Mouse (Mus musculus) midbrain, embryonic 12.5 days (tissue): ENCODE data around the gene Hspa1l. TPM values are rescaled to one million over a fixed set of nuclear protein-coding genes. Genes with fewer than 3 reads are reported as not detected.
A peak's percentile ranks its signal among the peaks of the same experiment; 100 is the strongest.

Source experiments
- ATAC-seq: fragments of 200-750 bp; cut with Nextera tagmentation; 2 replicates; pipeline ENCODE4 v1.8.0; 2017; ENCODE audit warnings: low read depth, moderate TSS enrichment, moderate library complexity; ENCODE audit not compliant: low FRiP score
- H3K27ac ChIP-seq: fragments of 300-500 bp; sonication (generic); replicated peaks from 2 replicates; pipeline ENCODE4 v1.5.1; 2016; ENCODE audit warnings: mild to moderate bottlenecking
- H3K27me3 ChIP-seq: fragments of 300-500 bp; sonication (generic); 2 replicates; pipeline ENCODE4 v1.6.1; 2016; ENCODE audit warnings: mild to moderate bottlenecking
- H3K36me3 ChIP-seq: fragments of 300-500 bp; sonication (generic); 2 replicates; pipeline ENCODE4 v1.6.1; 2016
- H3K4me1 ChIP-seq: fragments of 300-500 bp; sonication (generic); 2 replicates; pipeline ENCODE4 v1.6.1; 2016
- H3K4me2 ChIP-seq: fragments of 300-500 bp; sonication (generic); replicated peaks from 2 replicates; pipeline ENCODE4 v1.6.1; 2016; ENCODE audit warnings: mild to moderate bottlenecking, moderate library complexity
- H3K4me3 ChIP-seq: fragments of 300-500 bp; sonication (generic); 2 replicates; pipeline ENCODE4 v1.5.1; 2016; ENCODE audit warnings: mild to moderate bottlenecking
- H3K9ac ChIP-seq: fragments of 300-500 bp; sonication (generic); replicated peaks from 2 replicates; pipeline ENCODE4 v1.6.1; 2016; ENCODE audit warnings: mild to moderate bottlenecking, moderate library complexity
- H3K9me3 ChIP-seq: fragments of 300-500 bp; sonication (generic); 2 replicates; pipeline ENCODE4 v1.6.1; 2016; ENCODE audit warnings: mild to moderate bottlenecking
- WGBS: fragments of 180-500 bp; shearing (Covaris S2); methylation state at CpG from one replicate; pipeline ENCODE4 v1.1.7; 2016; 5-methylcytosine and 5-hydroxymethylcytosine counted together
- polyA plus RNA-seq: library from polyadenylated mRNA; unstranded; fragments of >200 nt; fragmentation: Nextera tagmentation; extraction: Ambion mirVana; gene quantifications from 2 replicates; pipeline ENCODE4 v1.2.1, GENCODE M21; 2016

Gene Hspa1l
- polyA plus RNA-seq, 1 experiment from 2014 or later: 1.1 TPM

DNA sequence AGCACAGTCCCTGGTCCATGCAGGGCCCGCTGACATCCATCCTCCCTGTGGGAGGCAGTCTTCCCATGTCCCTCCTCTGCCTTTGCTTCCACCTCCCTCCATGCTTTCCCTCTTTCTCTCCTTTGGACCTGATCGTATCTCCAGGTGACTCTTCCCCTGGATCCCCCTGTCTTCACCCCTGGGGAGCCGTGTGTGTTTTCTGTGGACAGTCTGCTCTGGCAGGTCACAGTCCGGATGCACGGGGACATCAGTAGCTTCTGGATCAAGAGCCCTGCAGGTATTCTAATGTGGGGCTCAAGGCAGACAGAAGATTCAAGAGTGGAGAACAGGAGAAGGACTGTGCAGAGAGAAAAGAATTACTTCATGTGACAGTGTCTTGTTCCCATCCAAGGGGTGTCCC is 50.7 kb downstream of the Hspa1l start:
- ATAC-seq: no peak
- no peaks in the 10 kb centered on the region for H3K9me3 ChIP-seq
- no peak overlapping the region for H3K4me2 ChIP-seq
- WGBS: 93% methylated on average over 5 of the region's 5 CpGs
- H3K4me1 ChIP-seq: peaks cover 27% of the 10 kb centered on the region
- H3K4me3 ChIP-seq: no peak overlapping the region
- no peaks in the 10 kb centered on the region for H3K36me3 ChIP-seq
- H3K27ac ChIP-seq: no peak overlapping the region
- no peak overlapping the region for H3K9ac ChIP-seq
- no peaks in the 10 kb centered on the region for H3K27me3 ChIP-seq

DNA sequence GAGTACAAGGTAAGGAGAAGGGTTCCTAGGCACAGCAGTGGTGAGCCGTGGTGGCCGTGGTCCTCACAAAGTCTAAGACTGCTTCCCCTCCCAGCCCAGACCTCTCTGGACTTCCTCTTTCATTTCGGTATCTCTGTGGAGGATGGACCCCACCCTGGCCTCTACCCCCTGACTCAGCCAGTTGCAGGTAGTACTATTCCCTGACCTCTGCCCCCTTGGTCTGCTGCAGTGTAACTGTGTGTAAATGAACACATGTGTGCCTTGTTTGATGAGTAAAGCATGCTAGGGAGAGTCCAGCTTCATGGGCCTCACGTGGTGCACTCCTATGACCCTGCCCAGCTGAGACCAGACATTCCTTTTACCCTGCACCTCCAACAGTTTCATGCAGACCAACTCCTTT is 51.3 kb downstream of the Hspa1l start:
- Histone ChIP-seq H3K9me3 (no peaks in the 10 kb centered on the region), H3K36me3 (no peaks in the 10 kb centered on the region), H3K4me3 (no peak overlapping the region), H3K9ac (no peak overlapping the region), H3K4me2 (no peak overlapping the region), H3K27ac (no peak overlapping the region), H3K4me1 (peaks cover 29% of the 10 kb centered on the region), H3K27me3 (no peaks in the 10 kb centered on the region)
- 76% methylated on average over 4 of the region's 4 CpGs for WGBS
- ATAC-seq: no peak

- H3K4me3 ChIP-seq: no peak overlapping the region
- no peak overlapping the region for H3K27ac ChIP-seq
- no peak overlapping the region for H3K4me2 ChIP-seq
- H3K9ac ChIP-seq: no peak overlapping the region
- ATAC-seq: no peak
- no peaks in the 10 kb centered on the region for H3K9me3 ChIP-seq
- H3K27me3 ChIP-seq: no peaks in the 10 kb centered on the region
- H3K36me3 ChIP-seq: no peaks in the 10 kb centered on the region
- H3K4me1 ChIP-seq: peaks cover 29% of the 10 kb centered on the region
- 82% methylated on average over 12 of the region's 13 CpGs for whole genome bisulfite sequencing
These were observed 51.8 kb downstream of the Hspa1l start for GRCm38 (mm10) chr17:35024261-35024660.

GRCm38 (mm10) chr17:35024691-35025488 is 52.4 kb downstream of the Hspa1l start:
- H3K27ac ChIP-seq: no peak overlapping the region
- H3K4me2 ChIP-seq: no peak overlapping the region
- ATAC-seq: no peak
- no peak overlapping the region for H3K9ac ChIP-seq
- 74% methylated on average over 6 of the region's 10 CpGs for WGBS
- H3K4me3 ChIP-seq: no peak overlapping the region
- H3K4me1 ChIP-seq: peaks cover 34% of the 10 kb centered on the region
- no peaks in the 10 kb centered on the region for H3K36me3 ChIP-seq
- H3K27me3 ChIP-seq: no peaks in the 10 kb centered on the region
- no peaks in the 10 kb centered on the region for H3K9me3 ChIP-seq

DNA sequence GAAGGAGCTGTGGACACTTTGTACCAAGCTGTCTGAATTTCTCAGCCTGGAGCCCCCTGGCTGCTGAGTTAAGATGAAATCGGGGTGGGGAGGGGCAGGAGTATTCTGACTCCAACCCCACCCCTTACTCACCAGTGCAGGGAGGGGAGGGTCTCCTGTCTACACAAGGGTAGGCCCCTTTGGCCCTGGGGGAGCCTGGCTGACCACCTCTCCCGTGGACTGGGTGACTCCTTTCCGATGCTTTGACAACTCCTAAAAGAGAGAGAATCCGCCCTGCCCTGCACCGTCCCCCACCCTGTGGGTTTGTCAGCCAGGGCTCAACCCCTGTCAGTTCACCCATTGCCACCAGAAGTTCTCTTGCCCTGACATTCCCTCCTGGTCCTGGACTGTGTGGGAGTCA is 53.7 kb downstream of the Hspa1l start:
- Histone ChIP-seq H3K4me1 (peaks cover 36% of the 10 kb centered on the region), H3K36me3 (no peaks in the 10 kb centered on the region), H3K27me3 (no peaks in the 10 kb centered on the region; the same call in 1 of the 2 replicates), H3K27ac (no peak overlapping the region), H3K9ac (no peak overlapping the region), H3K4me3 (no peak overlapping the region), H3K9me3 (no peaks in the 10 kb centered on the region), H3K4me2 (no peak overlapping the region)
- WGBS: 91% methylated on average over 5 of the region's 5 CpGs
- no peak for ATAC-seq

DNA sequence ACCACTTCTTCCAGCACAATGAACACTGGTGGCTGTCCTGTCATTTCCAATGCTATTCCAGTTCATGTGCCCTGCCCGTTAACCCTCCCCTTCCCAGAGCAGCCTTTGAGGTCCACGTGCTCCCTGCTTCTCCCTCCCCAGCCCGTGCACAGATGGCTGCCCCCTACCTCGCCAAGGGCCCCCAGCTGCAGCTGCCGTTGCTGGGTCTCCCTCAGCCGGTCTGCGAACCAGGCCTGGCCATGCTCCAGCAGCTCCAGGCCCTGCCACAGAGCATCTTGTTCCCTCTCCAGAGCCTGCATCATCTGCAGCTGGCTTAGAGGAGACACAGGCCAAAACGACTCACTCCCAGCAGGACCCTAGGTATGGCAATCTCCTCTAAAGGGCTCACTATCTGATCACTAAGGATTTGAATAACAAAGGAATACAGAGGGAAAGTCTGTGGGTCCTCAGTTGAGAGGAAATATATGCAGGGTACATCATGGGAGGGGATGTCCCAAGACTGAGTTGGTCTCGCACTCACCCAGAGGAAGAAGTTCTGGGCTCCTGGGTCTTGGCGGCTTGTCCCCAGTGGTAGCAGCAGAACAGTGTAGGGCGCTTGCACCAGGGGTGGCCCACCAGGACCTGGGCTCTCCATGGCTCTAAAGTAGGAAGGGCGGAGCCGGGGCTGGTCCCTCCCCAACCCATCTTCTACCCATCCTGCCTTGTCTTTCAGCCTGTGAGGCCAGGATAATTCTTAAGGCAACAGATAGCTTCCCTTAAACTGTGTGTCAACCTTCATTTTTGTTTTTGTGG is 55.0 kb downstream of the Hspa1l start, which contains the start of gene Sapcd1:
TSS of gene Sapcd1 (minus strand) at position 740 of the 792 bp plus-strand sequence.
- H3K9ac ChIP-seq: no peak within 1 kb of the TSS
- H3K4me3 ChIP-seq: 0 out of 2 replicates have a peak within 1 kb of the TSS, but pooled peaks have one; percentile 0
- peaks cover 30% of the 10 kb centered on the region for H3K4me1 ChIP-seq
- peak; percentile 76 for ATAC-seq
- no peaks in the 10 kb centered on the region for H3K36me3 ChIP-seq
- H3K27ac ChIP-seq: peak within 1 kb of the TSS; percentile 58
- 29% methylated on average over 13 of the region's 13 CpGs for WGBS
- no peaks in the 10 kb centered on the region for H3K9me3 ChIP-seq
- peak within 1 kb of the TSS; percentile 30 for H3K4me2 ChIP-seq
- H3K27me3 ChIP-seq: no peaks in the 10 kb centered on the region; the same call in 1 of the 2 replicates

DNA sequence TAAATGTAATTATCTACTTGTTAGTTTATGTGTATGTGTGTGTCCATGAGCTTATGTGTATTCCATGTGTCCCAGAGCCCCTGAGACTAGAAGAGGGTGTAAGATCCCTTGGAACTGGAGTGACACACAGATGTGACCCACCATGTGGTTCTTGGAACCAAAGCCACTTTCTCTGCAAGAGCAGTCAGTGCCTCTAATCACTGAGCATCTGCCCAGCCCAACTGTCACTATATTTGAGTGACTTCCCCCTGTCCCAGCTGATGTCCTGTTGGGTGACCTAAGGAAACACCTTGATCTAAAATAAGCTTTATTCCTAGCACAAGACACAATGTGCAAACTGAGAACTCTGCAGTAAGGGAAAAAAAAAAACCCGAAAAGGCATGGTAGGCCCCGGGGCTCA is 55.8 kb downstream of the Hspa1l start:
- no peak overlapping the region for H3K9ac ChIP-seq
- WGBS: 82% methylated on average over 2 of the region's 2 CpGs
- no peaks in the 10 kb centered on the region; the same call in 1 of the 2 replicates for H3K27me3 ChIP-seq
- no peak overlapping the region for H3K4me3 ChIP-seq
- no peaks in the 10 kb centered on the region for H3K9me3 ChIP-seq
- no peak overlapping the region for H3K4me2 ChIP-seq
- H3K4me1 ChIP-seq: peaks cover 30% of the 10 kb centered on the region
- no peak overlapping the region for H3K27ac ChIP-seq
- ATAC-seq: no peak
- H3K36me3 ChIP-seq: no peaks in the 10 kb centered on the region

Other genes starting within 250 kb of the Hspa1l start
- 0.05 and 0.11 TPM in 2 replicates for gene C4b, start 228.8 kb upstream of the Hspa1l start, polyA plus RNA-seq
- gene Cyp21a1, start 168.1 kb upstream of the Hspa1l start, polyA plus RNA-seq: not detected in 2 replicates
- 26.1 and 30.8 TPM in 2 replicates for gene Stk19, start 135.8 kb upstream of the Hspa1l start, polyA plus RNA-seq
- 72.7 and 73.4 TPM in 2 replicates for gene Dxo, start 135.7 kb upstream of the Hspa1l start, polyA plus RNA-seq
- 67.4 and 71.5 TPM in 2 replicates for gene Skiv2l, start 122.5 kb upstream of the Hspa1l start, polyA plus RNA-seq
- 114 TPM in 2 replicates for gene Nelfe, start 122.3 kb upstream of the Hspa1l start, polyA plus RNA-seq
- 3.3 and 3.5 TPM in 2 replicates for gene Cfb, start 110.2 kb upstream of the Hspa1l start, polyA plus RNA-seq
- gene Zbtb12, start 93.2 kb upstream of the Hspa1l start, polyA plus RNA-seq: 11.4 and 15.1 TPM in 2 replicates
- not detected in 2 replicates for gene Gm20547, start 90.7 kb upstream of the Hspa1l start, polyA plus RNA-seq
- 0.86 and 2.1 TPM in 2 replicates for gene C2, start 74.4 kb upstream of the Hspa1l start, polyA plus RNA-seq
- 113 and 120 TPM in 2 replicates for gene Ehmt2, start 74.2 kb upstream of the Hspa1l start, polyA plus RNA-seq
- gene Slc44a4, start 58.2 kb upstream of the Hspa1l start, polyA plus RNA-seq: 0.08 and 0.13 TPM in 2 replicates
- gene Neu1, start 41.5 kb upstream of the Hspa1l start, polyA plus RNA-seq: 20.4 and 20.7 TPM in 2 replicates
- 0.22 TPM in 1 of 2 replicates, not detected in the other for gene Hspa1b, start 13.5 kb upstream of the Hspa1l start, polyA plus RNA-seq
- gene Gm20481, start 2.8 kb upstream of the Hspa1l start, polyA plus RNA-seq: not detected in 2 replicates
- 2.3 and 2.8 TPM in 2 replicates for gene Hspa1a, start 547 bp upstream of the Hspa1l start, polyA plus RNA-seq
- 188 and 202 TPM in 2 replicates for gene Lsm2, start 9.2 kb downstream of the Hspa1l start, polyA plus RNA-seq
- 139 and 142 TPM in 2 replicates for gene Vars, start 28.3 kb downstream of the Hspa1l start, polyA plus RNA-seq
- gene Vwa7, start 43.9 kb downstream of the Hspa1l start, polyA plus RNA-seq: 0.14 and 0.23 TPM in 2 replicates
- 5.2 and 6.8 TPM in 2 replicates for gene Sapcd1, start 55.3 kb downstream of the Hspa1l start, polyA plus RNA-seq
- gene Msh5, start 74.0 kb downstream of the Hspa1l start, polyA plus RNA-seq: 6.9 and 7.6 TPM in 2 replicates
- 145 and 165 TPM in 2 replicates for gene Clic1, start 77.3 kb downstream of the Hspa1l start, polyA plus RNA-seq
- gene Ddah2, start 86.3 kb downstream of the Hspa1l start, polyA plus RNA-seq: 595 and 615 TPM in 2 replicates
- not detected in 2 replicates for gene Ly6g6c, start 92.7 kb downstream of the Hspa1l start, polyA plus RNA-seq
- 0.52 and 0.93 TPM in 2 replicates for gene Mpig6b, start 93.5 kb downstream of the Hspa1l start, polyA plus RNA-seq
- gene Ly6g6e, start 104.2 kb downstream of the Hspa1l start, polyA plus RNA-seq: 0.24 TPM in 1 of 2 replicates, not detected in the other
- gene Ly6g6d, start 105.4 kb downstream of the Hspa1l start, polyA plus RNA-seq: 1.1 and 1.7 TPM in 2 replicates
- 0.47 TPM in 2 replicates for gene Ly6g6f, start 112.9 kb downstream of the Hspa1l start, polyA plus RNA-seq
- 69.0 and 72.3 TPM in 2 replicates for gene Abhd16a, start 116.6 kb downstream of the Hspa1l start, polyA plus RNA-seq
- gene Ly6g5c, start 135.6 kb downstream of the Hspa1l start, polyA plus RNA-seq: not detected in 2 replicates
- 1.0 and 1.5 TPM in 2 replicates for gene Ly6g5b, start 142.7 kb downstream of the Hspa1l start, polyA plus RNA-seq
- gene Gpank1, start 148.8 kb downstream of the Hspa1l start, polyA plus RNA-seq: 22.2 and 26.4 TPM in 2 replicates
- gene Csnk2b, start 149.3 kb downstream of the Hspa1l start, polyA plus RNA-seq: 279 TPM in 2 replicates
- 8.0 and 9.1 TPM in 2 replicates for gene D17H6S53E, start 153.7 kb downstream of the Hspa1l start, polyA plus RNA-seq
- 0.65 and 1.5 TPM in 2 replicates for gene Apom, start 159.3 kb downstream of the Hspa1l start, polyA plus RNA-seq
- 84.0 and 95.3 TPM in 2 replicates for gene Bag6, start 162.5 kb downstream of the Hspa1l start, polyA plus RNA-seq
- 236 and 239 TPM in 2 replicates for gene Prrc2a, start 192.2 kb downstream of the Hspa1l start, polyA plus RNA-seq
- gene Aif1, start 203.4 kb downstream of the Hspa1l start, polyA plus RNA-seq: 7.7 and 8.2 TPM in 2 replicates
- gene Lst1, start 215.7 kb downstream of the Hspa1l start, polyA plus RNA-seq: 4.7 and 9.9 TPM in 2 replicates
- gene Ltb, start 221.7 kb downstream of the Hspa1l start, polyA plus RNA-seq: 0.48 and 0.62 TPM in 2 replicates
- gene Tnf, start 229.3 kb downstream of the Hspa1l start, polyA plus RNA-seq: not detected in 2 replicates
- not detected in 2 replicates for gene Lta, start 232.6 kb downstream of the Hspa1l start, polyA plus RNA-seq
- gene Gm16181, start 248.1 kb downstream of the Hspa1l start, polyA plus RNA-seq: 0.38 TPM in 1 of 2 replicates, not detected in the other